Mouse (Mus musculus): Measurements from ENCODE around the gene Fam118b.

GRCm38 (mm10) chr9:35238915-35239571 is 28.6 kb downstream of the Fam118b start:
- TF ChIP-seq CTCF (IDR thresholded peaks at IDR 0.05; ENCODE audit: control insufficient read depth, insufficient read depth, insufficient read length) (no peak), MAX (IDR thresholded peaks at IDR 0.05) (no peak), USF1 (IDR thresholded peaks at IDR 0.05; ENCODE audit: low read depth) (no peak), MYOD1 (IDR thresholded peaks at IDR 0.05; ENCODE audit: control insufficient read depth, insufficient read length, low read depth) (no peak), FOSL1 (IDR thresholded peaks at IDR 0.05; ENCODE audit: insufficient read depth, low read length, poor library complexity, severe bottlenecking) (no peak), CEBPB (IDR thresholded peaks at IDR 0.05; ENCODE audit: low read depth) (no peak)

Measured in C2C12 (cell line).